Mouse (Mus musculus): Measurements from ENCODE around the gene Best3. TPM values are rescaled to one million over a fixed set of nuclear protein-coding genes. Genes with fewer than 3 reads are reported as not detected.
A peak's percentile ranks its signal among the peaks of the same experiment; 100 is the strongest.
"Not testable (repeated sequence)": the region's sequence is repeated elsewhere in the genome, so short reads cannot be mapped to it uniquely, and the experiment has no call there.

Gene Best3
- polyA plus RNA-seq, 1 experiment, result not detected

DNA sequence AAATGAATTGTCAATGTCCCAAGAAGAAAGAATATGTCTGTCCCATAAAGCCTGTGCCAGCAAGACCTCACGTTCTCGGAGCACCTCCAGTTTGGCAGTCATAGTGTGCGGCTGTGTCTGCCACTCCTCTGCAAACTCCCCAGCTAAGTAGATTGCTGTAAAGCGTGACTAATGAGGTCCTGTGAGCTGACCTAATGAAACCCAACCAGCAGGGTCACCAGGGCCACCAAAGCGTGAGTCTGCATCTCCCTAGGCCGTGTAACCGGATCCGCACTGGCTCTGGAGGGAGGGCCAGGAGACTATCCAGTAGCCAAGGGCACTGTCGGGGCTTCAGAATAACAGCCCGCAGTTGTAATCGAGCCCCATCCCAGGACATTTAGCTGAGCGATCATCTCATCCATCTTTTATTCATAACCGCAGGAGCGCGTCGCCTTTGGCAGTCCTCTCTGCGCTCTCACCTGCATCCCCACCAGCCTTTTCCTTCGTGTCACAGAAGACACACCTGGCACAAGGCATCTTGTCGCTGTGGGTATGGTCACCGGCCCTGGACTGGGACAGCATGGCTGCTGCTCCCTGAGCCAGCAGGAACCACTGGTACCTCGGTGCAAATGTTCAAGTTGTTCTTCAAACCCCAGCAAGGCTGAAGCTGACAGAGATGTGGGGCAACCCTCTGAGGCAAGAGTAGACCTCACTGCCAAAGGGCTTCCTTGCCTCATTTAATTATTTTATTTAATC, 35.1 kb downstream of the Best3 start:
- H3K4me1 ChIP-seq (ENCODE audit: control insufficient read depth, insufficient read depth, low read length), result peaks cover 2% of the 10 kb centered on the region
- H3K9ac ChIP-seq (ENCODE audit: low read depth, poor library complexity, severe bottlenecking), result no peak overlapping the region
- H3K27me3 ChIP-seq (ENCODE audit: control insufficient read depth, insufficient read depth, low read length, poor library complexity, severe bottlenecking), result no peaks in the 10 kb centered on the region
- TF ChIP-seq EP300 (IDR thresholded peaks at IDR 0.05; ENCODE audit: insufficient read depth, low read depth, low read length) (0 out of 2 replicates have a peak, but pooled peaks have one; percentile 5), POLR2A (IDR thresholded peaks at IDR 0.05; ENCODE audit: insufficient read depth, low read length) (no peak)
- no peaks in the 10 kb centered on the region for H3K36me3 ChIP-seq (ENCODE audit: control insufficient read depth, insufficient read depth, low read length, poor library complexity, severe bottlenecking)
- no peak overlapping the region for H3K27ac ChIP-seq (ENCODE audit: insufficient read depth, low read length)
- H3K4me3 ChIP-seq (ENCODE audit: low read depth, low read length), result no peak overlapping the region
- H3K9me3 ChIP-seq (replicated peaks; ENCODE audit: control insufficient read depth, insufficient read depth, low read length, poor library complexity, severe bottlenecking), result no peaks in the 10 kb centered on the region

DNA sequence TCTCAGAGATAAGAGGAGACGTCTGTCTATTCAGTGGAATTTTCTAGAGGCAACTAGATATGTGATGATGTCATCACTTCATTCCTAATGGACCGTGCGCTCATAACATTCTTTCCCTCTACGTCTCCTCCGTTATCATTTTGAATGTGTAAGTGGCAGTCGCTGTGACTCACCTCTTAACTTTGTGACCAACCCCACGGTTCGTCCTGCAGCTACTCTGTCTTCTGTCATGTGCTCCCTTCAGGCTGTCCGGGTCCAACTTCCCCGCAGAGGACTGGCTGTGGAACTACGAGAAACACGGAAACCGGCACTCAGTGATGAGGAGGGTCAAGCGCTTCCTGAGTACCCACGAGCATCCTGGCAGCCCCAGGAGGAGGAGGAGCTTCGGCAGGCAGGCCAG, 37.6 kb downstream of the Best3 start:
- no peaks in the 10 kb centered on the region for H3K27me3 ChIP-seq (ENCODE audit: control insufficient read depth, insufficient read depth, low read length, poor library complexity, severe bottlenecking)
- H3K4me1 ChIP-seq (ENCODE audit: control insufficient read depth, insufficient read depth, low read length), result peaks cover 2% of the 10 kb centered on the region
- H3K27ac ChIP-seq (ENCODE audit: insufficient read depth, low read length), result no peak overlapping the region
- no peak for TF ChIP-seq POLR2A (IDR thresholded peaks at IDR 0.05; ENCODE audit: insufficient read depth, low read length)
- H3K9me3 ChIP-seq (replicated peaks; ENCODE audit: control insufficient read depth, insufficient read depth, low read length, poor library complexity, severe bottlenecking), result no peaks in the 10 kb centered on the region
- no peaks in the 10 kb centered on the region for H3K36me3 ChIP-seq (ENCODE audit: control insufficient read depth, insufficient read depth, low read length, poor library complexity, severe bottlenecking)
- H3K9ac ChIP-seq (ENCODE audit: low read depth, poor library complexity, severe bottlenecking), result no peak overlapping the region
- peak overlapping the region; percentile 16 for H3K4me3 ChIP-seq (ENCODE audit: low read depth, low read length)

DNA sequence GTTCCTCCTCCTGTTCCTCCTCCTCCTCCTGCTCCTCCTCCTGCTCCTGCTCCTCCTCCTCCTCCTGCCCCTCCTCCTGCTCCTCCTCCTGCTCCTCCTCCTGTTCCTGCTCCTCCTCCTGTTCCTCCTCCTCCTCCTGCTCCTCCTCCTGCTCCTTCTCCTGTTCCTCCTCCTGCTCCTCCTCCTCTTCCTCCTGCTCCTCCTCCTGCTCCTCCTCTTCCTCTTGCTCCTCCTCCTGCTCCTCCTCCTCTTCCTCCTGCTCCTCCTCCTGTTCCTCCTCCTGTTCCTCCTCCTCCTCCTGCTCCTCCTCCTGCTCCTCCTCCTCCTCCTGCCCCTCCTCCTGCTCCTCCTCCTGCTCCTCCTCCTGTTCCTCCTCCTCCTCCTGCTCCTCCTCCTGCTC, 39.7 kb downstream of the Best3 start:
- not testable (repeated sequence) for H3K36me3 ChIP-seq (ENCODE audit: control insufficient read depth, insufficient read depth, low read length, poor library complexity, severe bottlenecking); H3K9ac ChIP-seq (ENCODE audit: low read depth, poor library complexity, severe bottlenecking); H3K4me3 ChIP-seq (ENCODE audit: low read depth, low read length); H3K4me1 ChIP-seq (ENCODE audit: control insufficient read depth, insufficient read depth, low read length); H3K27me3 ChIP-seq (ENCODE audit: control insufficient read depth, insufficient read depth, low read length, poor library complexity, severe bottlenecking); H3K9me3 ChIP-seq (replicated peaks; ENCODE audit: control insufficient read depth, insufficient read depth, low read length, poor library complexity, severe bottlenecking); H3K27ac ChIP-seq (ENCODE audit: insufficient read depth, low read length)

DNA sequence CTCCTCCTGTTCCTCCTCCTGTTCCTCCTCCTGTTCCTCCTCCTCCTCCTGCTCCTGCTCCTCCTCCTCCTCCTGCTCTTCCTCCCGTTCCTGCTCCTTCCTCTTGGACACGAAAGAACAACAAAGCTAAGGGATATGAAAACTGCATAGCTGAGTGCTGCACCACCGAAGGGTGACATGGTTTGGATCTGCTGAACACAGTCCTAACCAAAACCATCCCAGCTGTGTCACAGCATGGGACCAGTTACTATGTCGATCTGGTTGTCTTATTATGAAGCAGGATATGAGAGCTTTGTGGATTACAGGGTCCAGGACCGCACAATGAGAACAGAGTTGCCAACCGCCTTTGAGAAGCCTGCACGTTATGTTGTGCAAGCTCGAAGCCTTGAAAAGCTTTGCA, 40.1 kb downstream of the Best3 start:
- Histone ChIP-seq H3K4me1 (ENCODE audit: control insufficient read depth, insufficient read depth, low read length) (no peaks in the 10 kb centered on the region), H3K27ac (ENCODE audit: insufficient read depth, low read length) (no peak overlapping the region), H3K36me3 (ENCODE audit: control insufficient read depth, insufficient read depth, low read length, poor library complexity, severe bottlenecking) (no peaks in the 10 kb centered on the region), H3K4me3 (ENCODE audit: low read depth, low read length) (no peak overlapping the region), H3K9ac (ENCODE audit: low read depth, poor library complexity, severe bottlenecking) (no peak overlapping the region), H3K27me3 (ENCODE audit: control insufficient read depth, insufficient read depth, low read length, poor library complexity, severe bottlenecking) (no peaks in the 10 kb centered on the region), H3K9me3 (replicated peaks; ENCODE audit: control insufficient read depth, insufficient read depth, low read length, poor library complexity, severe bottlenecking) (no peaks in the 10 kb centered on the region)
- TF ChIP-seq POLR2A (IDR thresholded peaks at IDR 0.05; ENCODE audit: insufficient read depth, low read length) (no peak), EP300 (IDR thresholded peaks at IDR 0.05; ENCODE audit: insufficient read depth, low read depth, low read length) (no peak), CTCF (IDR thresholded peaks at IDR 0.05; ENCODE audit: low read depth, low read length) (no peak)

DNA sequence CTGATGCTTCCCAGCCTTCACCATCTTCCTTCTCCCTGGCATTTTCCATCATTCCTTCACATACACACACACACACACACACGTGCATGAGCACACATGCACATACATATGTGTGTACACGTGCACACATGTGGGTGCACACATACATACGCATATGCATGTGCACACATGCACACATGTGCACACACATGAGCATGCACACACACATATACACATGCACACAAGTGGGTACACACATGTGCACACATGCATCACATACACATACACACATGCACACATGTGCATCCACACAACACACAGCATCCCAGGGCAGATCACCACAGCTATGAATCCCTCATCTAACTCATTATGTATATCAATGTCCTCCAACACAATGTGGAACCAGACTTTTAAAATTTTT, 45.0 kb downstream of the Best3 start:
- TF ChIP-seq CTCF (IDR thresholded peaks at IDR 0.05; ENCODE audit: low read depth, low read length), result no peak
- TF ChIP-seq POLR2A (IDR thresholded peaks at IDR 0.05; ENCODE audit: insufficient read depth, low read length), result no peak
- TF ChIP-seq EP300 (IDR thresholded peaks at IDR 0.05; ENCODE audit: insufficient read depth, low read depth, low read length), result no peak
- no peak overlapping the region for H3K4me3 ChIP-seq (ENCODE audit: low read depth, low read length)
- no peaks in the 10 kb centered on the region for H3K27me3 ChIP-seq (ENCODE audit: control insufficient read depth, insufficient read depth, low read length, poor library complexity, severe bottlenecking)
- H3K9me3 ChIP-seq (replicated peaks; ENCODE audit: control insufficient read depth, insufficient read depth, low read length, poor library complexity, severe bottlenecking), result no peaks in the 10 kb centered on the region
- no peaks in the 10 kb centered on the region for H3K36me3 ChIP-seq (ENCODE audit: control insufficient read depth, insufficient read depth, low read length, poor library complexity, severe bottlenecking)
- H3K4me1 ChIP-seq (ENCODE audit: control insufficient read depth, insufficient read depth, low read length), result no peaks in the 10 kb centered on the region
- no peak overlapping the region for H3K27ac ChIP-seq (ENCODE audit: insufficient read depth, low read length)
- H3K9ac ChIP-seq (ENCODE audit: low read depth, poor library complexity, severe bottlenecking), result no peak overlapping the region

DNA sequence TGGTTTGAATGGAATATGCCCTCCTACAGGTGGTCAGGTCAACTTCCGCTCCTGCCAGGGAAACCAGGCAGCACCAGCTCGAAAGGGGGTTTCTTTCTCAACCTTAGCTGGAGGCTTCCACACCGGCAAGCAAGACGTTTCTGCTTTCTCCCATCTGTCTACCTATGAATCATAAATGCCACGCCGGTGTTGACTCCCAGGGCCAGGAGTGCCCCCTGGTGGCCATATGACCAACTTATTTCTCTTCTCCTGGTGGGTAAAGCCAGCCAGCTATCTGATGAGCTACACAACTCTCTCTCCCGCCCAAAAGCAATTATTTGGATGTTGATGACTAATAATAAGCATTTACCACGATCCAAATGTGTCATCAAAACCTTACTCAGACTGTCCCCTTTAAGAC, 47.7 kb downstream of the Best3 start:
- Histone ChIP-seq H3K27me3 (ENCODE audit: control insufficient read depth, insufficient read depth, low read length, poor library complexity, severe bottlenecking) (no peaks in the 10 kb centered on the region), H3K9ac (ENCODE audit: low read depth, poor library complexity, severe bottlenecking) (no peak overlapping the region), H3K4me1 (ENCODE audit: control insufficient read depth, insufficient read depth, low read length) (peaks cover 3% of the 10 kb centered on the region), H3K27ac (ENCODE audit: insufficient read depth, low read length) (no peak overlapping the region), H3K4me3 (ENCODE audit: low read depth, low read length) (no peak overlapping the region), H3K9me3 (replicated peaks; ENCODE audit: control insufficient read depth, insufficient read depth, low read length, poor library complexity, severe bottlenecking) (no peaks in the 10 kb centered on the region), H3K36me3 (ENCODE audit: control insufficient read depth, insufficient read depth, low read length, poor library complexity, severe bottlenecking) (no peaks in the 10 kb centered on the region)
- TF ChIP-seq EP300 (IDR thresholded peaks at IDR 0.05; ENCODE audit: insufficient read depth, low read depth, low read length) (no peak), CTCF (IDR thresholded peaks at IDR 0.05; ENCODE audit: low read depth, low read length) (peak; percentile 79), POLR2A (IDR thresholded peaks at IDR 0.05; ENCODE audit: insufficient read depth, low read length) (no peak)

All from ES-Bruce4 (cell line).